Mouse (Mus musculus): ENCODE data around the gene Rbmxl1. TPM values are rescaled to one million over a fixed set of nuclear protein-coding genes. Genes with fewer than 3 reads are reported as not detected.
A peak's percentile ranks its signal among the peaks of the same experiment; 100 is the strongest.
"Not testable (repeated sequence)": the region's sequence is repeated elsewhere in the genome, so short reads cannot be mapped to it uniquely, and the experiment has no call there.

Rbmxl1 gene
- polyA plus RNA-seq (2012; ENCODE audit: insufficient read depth, insufficient read length, low replicate concordance, missing spikeins) = not detected in 2 replicates

DNA sequence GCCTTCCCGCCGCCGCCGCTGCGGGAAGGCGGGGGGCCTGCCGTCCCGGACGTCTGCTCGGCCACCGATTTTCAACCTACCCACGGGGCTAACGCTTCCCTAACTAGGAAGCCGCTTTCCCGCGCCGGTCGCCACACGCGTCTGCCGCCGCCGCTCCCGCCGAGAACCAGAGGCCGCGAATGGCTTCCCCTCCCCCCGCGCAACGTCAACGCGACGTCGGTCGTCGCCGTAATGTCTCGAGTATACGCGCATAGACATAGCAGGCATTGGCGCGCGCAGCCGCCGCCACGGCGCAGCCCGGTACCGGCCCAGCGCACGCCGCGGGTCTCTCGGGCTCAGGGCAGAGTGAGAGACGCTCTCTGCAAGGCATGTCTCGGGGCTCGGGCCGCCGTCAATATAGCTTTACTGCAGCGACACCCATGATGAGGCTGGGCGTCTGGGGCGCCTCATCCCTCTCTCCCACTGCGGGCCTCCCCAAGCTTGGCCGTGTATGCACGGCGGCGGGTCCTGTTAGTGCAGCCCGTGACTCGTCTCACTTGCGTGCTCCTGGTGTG lies at the start of gene Rbmxl1:
TSS of gene Rbmxl1 (minus strand) at position 180 of the 554 bp plus-strand sequence.
- peak; percentile 27; the same call in 1 of the 2 replicates for TF ChIP-seq POLR2A (IDR thresholded peaks at IDR 0.05; ENCODE audit: insufficient read depth, low read depth, low read length)
- no peak for TF ChIP-seq CTCF (IDR thresholded peaks at IDR 0.05; ENCODE audit: insufficient read depth, low read depth, low read length)
- H3K4me1 ChIP-seq (ENCODE audit: control insufficient read depth, insufficient read depth, low read length) = no peaks in the 10 kb centered on the region
- peak within 1 kb of the TSS; percentile 69 for H3K4me3 ChIP-seq (ENCODE audit: insufficient read depth, low read depth, low read length)
- under 1% methylated on average over 70 of the region's 70 CpGs for WGBS
- peak within 1 kb of the TSS; percentile 87 for H3K27ac ChIP-seq (ENCODE audit: insufficient read depth, low read depth, low read length)

DNA sequence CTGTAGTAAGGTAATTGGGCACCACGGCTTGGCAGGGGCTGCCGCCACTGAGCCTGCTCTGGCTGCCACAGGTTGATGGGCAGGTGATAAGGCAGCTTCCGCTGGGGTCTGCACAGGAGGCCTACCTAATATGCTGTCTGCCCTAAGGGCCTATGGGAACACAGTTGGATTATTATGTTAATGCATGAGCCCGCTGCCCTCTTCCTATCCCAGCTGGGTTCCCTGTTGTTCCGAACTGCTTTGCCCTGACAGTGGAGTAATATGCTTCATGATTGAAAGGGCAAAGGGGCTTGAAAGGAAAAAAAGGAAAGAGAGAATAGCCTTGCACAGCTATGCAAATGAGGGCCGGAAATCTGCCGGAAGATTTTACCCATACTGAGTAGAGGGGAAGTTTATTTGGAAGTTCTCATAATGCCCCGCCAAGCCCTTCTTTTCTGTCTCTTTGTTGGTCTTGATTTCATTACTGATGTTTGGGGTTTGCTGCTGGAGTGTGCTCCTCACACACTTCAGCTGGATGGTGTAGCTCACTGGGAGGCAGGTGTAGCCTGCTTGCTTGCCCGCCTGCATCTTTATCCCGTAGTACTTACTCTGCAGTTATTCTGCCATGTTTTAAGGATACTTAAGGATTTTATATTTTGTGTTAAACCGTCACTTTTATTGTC lies 48.2 kb upstream of the Rbmxl1 start:
- H3K27ac ChIP-seq (ENCODE audit: insufficient read depth, low read depth, low read length) = no peak overlapping the region
- no peak for TF ChIP-seq POLR2A (IDR thresholded peaks at IDR 0.05; ENCODE audit: insufficient read depth, low read depth, low read length)
- no peak for TF ChIP-seq CTCF (IDR thresholded peaks at IDR 0.05; ENCODE audit: insufficient read depth, low read depth, low read length)
- 79% methylated on average over 11 of the region's 11 CpGs for WGBS
- no peaks in the 10 kb centered on the region for H3K4me1 ChIP-seq (ENCODE audit: control insufficient read depth, insufficient read depth, low read length)
- no peak overlapping the region for H3K4me3 ChIP-seq (ENCODE audit: insufficient read depth, low read depth, low read length)

DNA sequence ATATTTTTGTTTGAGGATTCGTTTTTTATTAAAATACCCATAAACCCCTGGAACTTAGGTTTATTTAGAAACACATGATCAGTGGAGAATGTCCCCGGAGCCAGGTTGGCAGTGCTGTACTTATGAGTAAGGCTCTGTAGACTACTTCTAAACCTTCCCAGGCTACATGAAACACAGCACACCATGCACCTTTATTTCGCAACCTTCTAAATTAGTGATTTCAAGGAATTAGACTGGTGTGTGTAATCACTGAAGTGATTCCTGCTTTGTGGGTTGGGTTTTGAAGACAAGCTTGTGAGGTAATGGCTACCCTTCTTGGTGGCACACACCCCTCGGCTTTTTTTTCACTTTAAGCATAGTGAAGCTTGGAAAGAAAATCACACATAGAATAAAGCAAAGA lies 47.1 kb upstream of the Rbmxl1 start:
- Histone ChIP-seq H3K4me3 (ENCODE audit: insufficient read depth, low read depth, low read length) (no peak overlapping the region), H3K27ac (ENCODE audit: insufficient read depth, low read depth, low read length) (no peak overlapping the region), H3K4me1 (ENCODE audit: control insufficient read depth, insufficient read depth, low read length) (no peaks in the 10 kb centered on the region)
- 87% methylated on average over 4 of the region's 4 CpGs for WGBS
- TF ChIP-seq POLR2A (IDR thresholded peaks at IDR 0.05; ENCODE audit: insufficient read depth, low read depth, low read length) (no peak), CTCF (IDR thresholded peaks at IDR 0.05; ENCODE audit: insufficient read depth, low read depth, low read length) (no peak)

DNA sequence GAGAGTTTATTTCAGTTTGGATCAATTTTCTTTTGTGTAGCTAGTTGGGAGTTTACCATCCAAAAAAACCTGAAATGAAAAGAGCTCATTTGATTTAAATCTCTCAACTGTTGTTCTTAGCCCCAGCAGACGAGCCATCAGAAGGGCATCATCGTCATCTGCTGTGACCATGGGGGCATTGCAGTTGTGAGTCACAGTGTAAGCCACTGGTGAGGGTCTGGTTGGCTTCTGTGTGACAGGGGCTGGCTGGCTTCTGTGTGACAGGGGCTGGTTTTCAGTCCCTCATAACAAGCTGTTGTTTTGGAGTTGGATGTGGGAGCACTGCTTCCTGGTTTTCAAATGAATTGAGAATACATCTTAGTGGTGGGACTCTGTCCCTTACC lies 42.0 kb upstream of the Rbmxl1 start:
- TF ChIP-seq POLR2A (IDR thresholded peaks at IDR 0.05; ENCODE audit: insufficient read depth, low read depth, low read length) (no peak), CTCF (IDR thresholded peaks at IDR 0.05; ENCODE audit: insufficient read depth, low read depth, low read length) (no peak)
- Histone ChIP-seq H3K27ac (ENCODE audit: insufficient read depth, low read depth, low read length) (no peak overlapping the region), H3K4me3 (ENCODE audit: insufficient read depth, low read depth, low read length) (no peak overlapping the region), H3K4me1 (ENCODE audit: control insufficient read depth, insufficient read depth, low read length) (no peaks in the 10 kb centered on the region)
- WGBS = 73% methylated on average over 2 of the region's 2 CpGs

DNA sequence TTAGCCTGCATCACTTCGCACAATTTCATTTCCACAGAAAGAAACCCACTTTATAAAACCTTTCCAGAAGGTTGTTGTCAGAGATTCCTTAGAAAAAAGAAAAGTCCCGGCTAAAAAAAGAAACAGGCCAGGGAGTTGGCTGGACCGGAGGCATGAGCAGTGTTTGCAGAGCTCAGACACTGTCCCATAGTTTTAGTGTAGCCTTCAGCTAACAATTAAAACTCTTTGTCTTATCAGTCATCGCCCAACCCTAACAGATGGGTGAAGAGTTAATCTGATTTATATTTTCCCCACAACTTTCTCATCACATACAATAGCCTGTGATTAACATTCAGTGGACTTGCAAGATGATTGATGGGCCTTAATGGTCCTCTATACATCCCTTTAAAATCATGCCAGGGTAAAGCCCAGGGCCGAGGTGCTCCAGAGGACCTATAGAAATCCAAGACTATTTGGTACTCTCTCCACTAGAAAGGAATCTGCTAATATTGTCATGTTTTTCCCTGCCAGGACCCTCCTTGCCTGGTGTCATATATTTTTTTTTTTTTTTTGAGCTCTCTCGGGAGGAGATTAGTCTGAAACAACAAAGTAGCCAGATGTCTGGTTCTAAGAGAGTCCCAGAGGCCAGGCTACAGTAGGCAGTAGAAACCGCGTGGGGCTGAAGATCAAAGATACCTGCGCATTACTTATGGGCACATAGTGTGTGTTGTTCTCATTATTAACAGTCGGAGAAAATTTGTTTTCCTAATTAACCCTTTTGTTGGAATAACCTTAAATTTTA lies 41.5 kb upstream of the Rbmxl1 start:
- no peak overlapping the region for H3K4me3 ChIP-seq (ENCODE audit: insufficient read depth, low read depth, low read length)
- no peaks in the 10 kb centered on the region for H3K4me1 ChIP-seq (ENCODE audit: control insufficient read depth, insufficient read depth, low read length)
- TF ChIP-seq POLR2A (IDR thresholded peaks at IDR 0.05; ENCODE audit: insufficient read depth, low read depth, low read length) (no peak), CTCF (IDR thresholded peaks at IDR 0.05; ENCODE audit: insufficient read depth, low read depth, low read length) (no peak)
- no peak overlapping the region for H3K27ac ChIP-seq (ENCODE audit: insufficient read depth, low read depth, low read length)
- 68% methylated on average over 10 of the region's 10 CpGs for WGBS

DNA sequence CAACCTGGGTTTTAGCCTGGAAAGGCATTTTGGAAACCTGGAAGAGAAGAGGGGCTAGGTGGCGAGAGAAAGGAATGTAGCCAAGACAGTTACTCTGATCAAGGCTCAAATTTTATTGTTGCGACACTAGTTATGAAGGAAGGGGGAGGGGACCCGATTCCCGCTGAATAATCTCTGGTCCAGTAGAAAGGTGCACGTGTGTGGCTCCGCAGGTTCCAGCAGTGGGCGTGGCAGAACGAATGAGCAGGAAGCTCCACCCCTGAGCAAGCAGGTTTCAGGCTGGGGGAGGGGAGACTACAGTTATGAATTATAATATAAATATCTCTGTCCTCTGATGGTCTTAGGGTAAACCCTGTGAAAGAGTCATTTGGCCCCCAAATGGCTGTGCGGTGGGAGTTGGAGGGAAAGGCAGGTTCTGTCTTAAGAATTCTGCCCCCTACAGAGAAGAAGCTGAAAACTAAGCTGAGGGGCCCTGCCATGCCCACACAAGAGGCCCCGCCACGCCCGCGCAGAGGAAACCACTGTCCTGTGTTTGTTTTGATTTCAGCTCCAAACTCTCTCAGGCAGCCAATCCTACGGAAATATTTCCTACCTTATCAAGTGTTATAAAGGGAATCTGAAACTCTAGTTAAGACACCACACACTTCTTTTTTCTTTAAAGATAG lies 36.6 kb upstream of the Rbmxl1 start:
- not testable (repeated sequence) for H3K27ac ChIP-seq (ENCODE audit: insufficient read depth, low read depth, low read length); H3K4me1 ChIP-seq (ENCODE audit: control insufficient read depth, insufficient read depth, low read length); H3K4me3 ChIP-seq (ENCODE audit: insufficient read depth, low read depth, low read length)
- WGBS = 76% methylated on average over 10 of the region's 14 CpGs

DNA sequence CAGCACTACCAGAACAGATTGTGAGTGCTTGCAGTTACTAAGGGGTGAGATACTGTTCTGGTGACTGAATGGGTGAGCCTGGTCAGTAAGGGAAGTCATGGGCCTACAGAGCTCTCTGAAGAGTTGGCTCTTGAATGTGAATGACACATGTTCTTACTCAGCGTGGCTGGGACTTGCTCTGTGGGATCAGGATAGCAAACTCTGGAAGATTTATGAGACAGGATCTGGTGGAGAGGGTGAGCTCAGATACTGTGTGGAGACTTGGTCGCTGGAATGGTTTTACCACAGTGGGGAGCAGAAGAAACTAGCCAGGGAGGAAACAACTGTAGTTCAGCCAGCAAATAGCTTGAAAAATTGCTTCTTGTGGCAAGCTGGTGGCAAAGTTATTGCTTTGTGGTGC lies 35.8 kb upstream of the Rbmxl1 start:
- TF ChIP-seq CTCF (IDR thresholded peaks at IDR 0.05; ENCODE audit: insufficient read depth, low read depth, low read length) (no peak), POLR2A (IDR thresholded peaks at IDR 0.05; ENCODE audit: insufficient read depth, low read depth, low read length) (no peak)
- no peak overlapping the region for H3K27ac ChIP-seq (ENCODE audit: insufficient read depth, low read depth, low read length)
- WGBS = 86% methylated on average over 2 of the region's 2 CpGs
- no peaks in the 10 kb centered on the region for H3K4me1 ChIP-seq (ENCODE audit: control insufficient read depth, insufficient read depth, low read length)
- no peak overlapping the region for H3K4me3 ChIP-seq (ENCODE audit: insufficient read depth, low read depth, low read length)

DNA sequence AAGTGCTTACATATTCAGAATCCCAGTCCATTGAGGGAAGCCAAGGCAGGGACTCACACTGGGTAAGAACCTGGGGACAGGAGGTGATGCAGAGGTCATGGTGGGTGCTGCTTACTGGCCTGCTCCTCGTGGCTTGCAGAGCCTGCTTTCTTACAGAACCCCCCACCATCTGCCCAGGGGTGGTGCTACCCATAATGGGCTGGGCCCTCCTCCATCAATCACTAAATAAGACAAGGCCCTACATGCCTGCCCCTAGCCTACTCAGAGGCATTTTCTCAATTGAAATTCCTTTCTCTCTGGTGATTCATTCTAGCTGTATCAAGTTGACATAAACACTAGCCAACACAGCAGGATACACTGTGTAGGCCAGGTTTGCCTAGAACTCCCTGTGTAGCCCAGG lies 34.9 kb upstream of the Rbmxl1 start:
- TF ChIP-seq CTCF (IDR thresholded peaks at IDR 0.05; ENCODE audit: insufficient read depth, low read depth, low read length) (no peak), POLR2A (IDR thresholded peaks at IDR 0.05; ENCODE audit: insufficient read depth, low read depth, low read length) (no peak)
- 47% methylated on average over 1 of the region's 1 CpGs for WGBS
- Histone ChIP-seq H3K27ac (ENCODE audit: insufficient read depth, low read depth, low read length) (no peak overlapping the region), H3K4me3 (ENCODE audit: insufficient read depth, low read depth, low read length) (no peak overlapping the region), H3K4me1 (ENCODE audit: control insufficient read depth, insufficient read depth, low read length) (no peaks in the 10 kb centered on the region)

DNA sequence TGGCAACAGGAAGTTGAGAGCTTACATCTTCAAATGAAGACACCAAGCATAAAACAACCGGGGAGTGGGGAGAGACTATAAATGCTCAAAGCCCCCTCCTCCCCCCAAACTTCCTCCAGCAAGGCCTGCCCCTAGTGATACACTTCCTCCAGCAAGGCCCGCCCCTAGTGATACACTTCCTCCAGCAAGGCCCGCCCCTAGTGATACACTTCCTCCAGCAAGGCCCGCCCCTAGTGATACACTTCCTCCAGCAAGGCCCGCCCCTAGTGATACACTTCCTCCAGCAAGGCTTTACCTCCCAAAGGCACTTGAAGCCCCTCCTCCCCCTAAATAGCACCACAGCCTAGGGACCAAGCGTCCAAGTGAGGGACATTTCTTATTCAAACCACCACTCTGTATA lies 34.0 kb upstream of the Rbmxl1 start:
- WGBS = 97% methylated on average over 6 of the region's 6 CpGs
- not testable (repeated sequence) for H3K27ac ChIP-seq (ENCODE audit: insufficient read depth, low read depth, low read length); H3K4me1 ChIP-seq (ENCODE audit: control insufficient read depth, insufficient read depth, low read length); H3K4me3 ChIP-seq (ENCODE audit: insufficient read depth, low read depth, low read length)
